Mouse (Mus musculus) kidney, embryonic 14.5 days (tissue): Measurements from ENCODE around the gene M1ap. TPM values are rescaled to one million over a fixed set of nuclear protein-coding genes. Genes with fewer than 3 reads are reported as not detected.

ENCODE experiments used
- ATAC-seq: fragments of 200-750 bp; cut with Nextera tagmentation; 2 replicates; pipeline ENCODE4 v1.8.0; 2017; ENCODE audit warnings: moderate number of reproducible peaks, mild to moderate bottlenecking, moderate TSS enrichment, moderate library complexity; ENCODE audit not compliant: low FRiP score, low TSS enrichment
- H3K27ac ChIP-seq: fragments of 300-500 bp; sonication (generic); 2 replicates; pipeline ENCODE4 v1.5.1; 2014; ENCODE audit warnings: low read depth, mild to moderate bottlenecking, low read length, moderate library complexity, mixed read lengths
- H3K27me3 ChIP-seq: fragments of 300-500 bp; sonication (generic); 2 replicates; pipeline ENCODE4 v1.6.1; 2014; ENCODE audit warnings: mild to moderate bottlenecking, low read length; ENCODE audit not compliant: control insufficient read depth, insufficient read depth
- H3K36me3 ChIP-seq: fragments of 300-500 bp; sonication (generic); 2 replicates; pipeline ENCODE4 v1.6.1; 2014; ENCODE audit warnings: low read length, mixed read lengths; ENCODE audit not compliant: control insufficient read depth, insufficient read depth
- H3K4me1 ChIP-seq: fragments of 300-500 bp; sonication (generic); 2 replicates; pipeline ENCODE4 v1.6.1; 2014; ENCODE audit warnings: low read length, mixed read lengths; ENCODE audit not compliant: control insufficient read depth, insufficient read depth
- H3K4me2 ChIP-seq: fragments of 300-500 bp; sonication (generic); replicated peaks from 2 replicates; pipeline ENCODE4 v1.6.1; 2014; ENCODE audit warnings: low read depth, mild to moderate bottlenecking, low read length
- H3K4me3 ChIP-seq: fragments of 300-500 bp; sonication (generic); 2 replicates; pipeline ENCODE4 v1.5.1; 2014; ENCODE audit warnings: mild to moderate bottlenecking, low read length
- H3K9ac ChIP-seq: fragments of 300-500 bp; sonication (generic); 2 replicates; pipeline ENCODE4 v1.6.1; 2014; ENCODE audit warnings: low read depth, mild to moderate bottlenecking, low read length, moderate library complexity
- H3K9me3 ChIP-seq: fragments of 300-500 bp; sonication (generic); 2 replicates; pipeline ENCODE4 v1.6.1; 2016; ENCODE audit warnings: low read length; ENCODE audit not compliant: control insufficient read depth
- WGBS: fragments of 180-500 bp; shearing (Covaris S2); extraction: QIAGEN DNeasy Blood & Tissue Kit; methylation state at CpG from one replicate; pipeline ENCODE4 v1.1.7; 2014; 5-methylcytosine and 5-hydroxymethylcytosine counted together
- polyA plus RNA-seq: library from polyadenylated mRNA; unstranded; fragments of >200 nt; fragmentation: Nextera tagmentation; extraction: Ambion mirVana; gene quantifications from 2 replicates; pipeline ENCODE4 v1.2.1, GENCODE M21; 2014

The M1ap gene
- polyA plus RNA-seq, 1 experiment from 2014 or later: 0.28 TPM

GRCm38 (mm10) chr6:82998326-82998725 lies 51.6 kb downstream of the M1ap start:
- Histone ChIP-seq H3K27ac (peak overlapping the region; percentile 37; the same call in 1 of the 2 replicates), H3K9ac (no peak overlapping the region), H3K4me1 (peaks cover 7% of the 10 kb centered on the region; the same call in 1 of the 2 replicates), H3K36me3 (no peaks in the 10 kb centered on the region), H3K27me3 (no peaks in the 10 kb centered on the region), H3K9me3 (no peaks in the 10 kb centered on the region), H3K4me2 (no peak overlapping the region), H3K4me3 (no peak overlapping the region)
- 78% methylated on average over 4 of the region's 4 CpGs for WGBS
- ATAC-seq: no peak

- 74% methylated on average over 8 of the region's 8 CpGs for WGBS
- Histone ChIP-seq H3K4me2 (no peak overlapping the region), H3K9ac (no peak overlapping the region), H3K27ac (no peak overlapping the region), H3K4me1 (peaks cover 7% of the 10 kb centered on the region; the same call in 1 of the 2 replicates), H3K4me3 (no peak overlapping the region), H3K36me3 (no peaks in the 10 kb centered on the region), H3K9me3 (no peaks in the 10 kb centered on the region), H3K27me3 (no peaks in the 10 kb centered on the region)
- no peak for ATAC-seq
These were observed 53.3 kb downstream of the M1ap start for GRCm38 (mm10) chr6:82999986-83000385.

- H3K36me3 ChIP-seq: no peaks in the 10 kb centered on the region
- WGBS: 93% methylated on average over 1 of the region's 1 CpGs
- H3K4me2 ChIP-seq: no peak overlapping the region
- no peak overlapping the region for H3K9ac ChIP-seq
- ATAC-seq: no peak
- no peak overlapping the region for H3K27ac ChIP-seq
- no peaks in the 10 kb centered on the region for H3K9me3 ChIP-seq
- H3K4me1 ChIP-seq: no peaks in the 10 kb centered on the region
- no peak overlapping the region for H3K4me3 ChIP-seq
- H3K27me3 ChIP-seq: no peaks in the 10 kb centered on the region
These were observed 56.4 kb downstream of the M1ap start for GRCm38 (mm10) chr6:83003082-83003481.

- ATAC-seq: no peak
- Histone ChIP-seq H3K4me2 (no peak overlapping the region), H3K4me1 (no peaks in the 10 kb centered on the region), H3K27ac (no peak overlapping the region), H3K9ac (no peak overlapping the region), H3K36me3 (no peaks in the 10 kb centered on the region), H3K9me3 (no peaks in the 10 kb centered on the region), H3K4me3 (no peak overlapping the region), H3K27me3 (no peaks in the 10 kb centered on the region)
- 89% methylated on average over 5 of the region's 5 CpGs for WGBS
These were observed 57.1 kb downstream of the M1ap start for GRCm38 (mm10) chr6:83003850-83004249.

- Histone ChIP-seq H3K4me2 (no peak overlapping the region), H3K9ac (no peak overlapping the region), H3K4me1 (no peaks in the 10 kb centered on the region), H3K27ac (no peak overlapping the region), H3K4me3 (no peak overlapping the region), H3K9me3 (no peaks in the 10 kb centered on the region), H3K36me3 (no peaks in the 10 kb centered on the region), H3K27me3 (no peaks in the 10 kb centered on the region)
- ATAC-seq: no peak
- 80% methylated on average over 2 of the region's 2 CpGs for WGBS
These were observed 57.6 kb downstream of the M1ap start for GRCm38 (mm10) chr6:83004309-83004708.

- 64% methylated on average over 7 of the region's 7 CpGs for WGBS
- ATAC-seq: no peak
- Histone ChIP-seq H3K4me2 (no peak overlapping the region), H3K36me3 (no peaks in the 10 kb centered on the region), H3K27me3 (no peaks in the 10 kb centered on the region), H3K9ac (no peak overlapping the region), H3K4me1 (no peaks in the 10 kb centered on the region), H3K4me3 (no peak overlapping the region), H3K9me3 (no peaks in the 10 kb centered on the region), H3K27ac (no peak overlapping the region)
These were observed 58.2 kb downstream of the M1ap start for GRCm38 (mm10) chr6:83004872-83005271.

- Histone ChIP-seq H3K27me3 (no peaks in the 10 kb centered on the region), H3K4me2 (no peak overlapping the region), H3K27ac (no peak overlapping the region), H3K9ac (no peak overlapping the region), H3K9me3 (no peaks in the 10 kb centered on the region), H3K4me1 (no peaks in the 10 kb centered on the region), H3K36me3 (no peaks in the 10 kb centered on the region), H3K4me3 (no peak overlapping the region)
- ATAC-seq: no peak
- WGBS: 75% methylated on average over 10 of the region's 10 CpGs
These were observed 58.8 kb downstream of the M1ap start for GRCm38 (mm10) chr6:83005444-83006011.

GRCm38 (mm10) chr6:83006114-83006513 lies 59.4 kb downstream of the M1ap start:
- H3K27me3 ChIP-seq: no peaks in the 10 kb centered on the region
- no peak for ATAC-seq
- 84% methylated on average over 6 of the region's 6 CpGs for WGBS
- H3K4me2 ChIP-seq: no peak overlapping the region
- H3K9ac ChIP-seq: no peak overlapping the region
- H3K4me1 ChIP-seq: no peaks in the 10 kb centered on the region
- H3K4me3 ChIP-seq: no peak overlapping the region
- H3K36me3 ChIP-seq: no peaks in the 10 kb centered on the region
- no peaks in the 10 kb centered on the region for H3K9me3 ChIP-seq
- no peak overlapping the region for H3K27ac ChIP-seq

- H3K4me3 ChIP-seq: no peak overlapping the region
- H3K27me3 ChIP-seq: no peaks in the 10 kb centered on the region
- no peaks in the 10 kb centered on the region for H3K4me1 ChIP-seq
- no peak for ATAC-seq
- no peak overlapping the region for H3K27ac ChIP-seq
- H3K4me2 ChIP-seq: no peak overlapping the region
- WGBS: 37% methylated on average over 3 of the region's 3 CpGs
- H3K36me3 ChIP-seq: no peaks in the 10 kb centered on the region
- H3K9ac ChIP-seq: no peak overlapping the region
- no peaks in the 10 kb centered on the region for H3K9me3 ChIP-seq
These were observed 62.0 kb downstream of the M1ap start for GRCm38 (mm10) chr6:83008659-83009058.
